Mouse (Mus musculus): ENCODE measurements at regions not wholly inside any gene's neighbourhood (a gene's known extent, or its start where the extent isn't known, plus 50 kb on each side); places are given as distances from the start of the nearest gene placed in this dataset.

- TF ChIP-seq CEBPB (IDR thresholded peaks at IDR 0.05; ENCODE audit: low read depth) (no peak), CTCF (IDR thresholded peaks at IDR 0.05; ENCODE audit: control insufficient read depth, insufficient read depth, insufficient read length) (no peak), USF1 (IDR thresholded peaks at IDR 0.05; ENCODE audit: low read depth) (peak; percentile 75), MAX (IDR thresholded peaks at IDR 0.05) (no peak), MYOD1 (IDR thresholded peaks at IDR 0.05; ENCODE audit: control insufficient read depth, insufficient read length, low read depth) (no peak), FOSL1 (IDR thresholded peaks at IDR 0.05; ENCODE audit: insufficient read depth, low read length, poor library complexity, severe bottlenecking) (no peak), MYOG (IDR thresholded peaks at IDR 0.05; ENCODE audit: control insufficient read depth, extremely low read depth, insufficient read length) (no peak)
Observed at GRCm38 (mm10) chr6:31112293-31113077, 153.6 kb upstream of the Klf14 start.

All from C2C12 (cell line).